Mouse (Mus musculus): ENCODE data around the gene Dhx9. TPM values are rescaled to one million over a fixed set of nuclear protein-coding genes. Genes with fewer than 3 reads are reported as not detected.
A peak's percentile ranks its signal among the peaks of the same experiment; 100 is the strongest.
"Not testable (repeated sequence)": the region's sequence is repeated elsewhere in the genome, so short reads cannot be mapped to it uniquely, and the experiment has no call there.

Dhx9 gene
- polyA plus RNA-seq, 1 experiment from 2014 or later = 18.1 TPM

DNA sequence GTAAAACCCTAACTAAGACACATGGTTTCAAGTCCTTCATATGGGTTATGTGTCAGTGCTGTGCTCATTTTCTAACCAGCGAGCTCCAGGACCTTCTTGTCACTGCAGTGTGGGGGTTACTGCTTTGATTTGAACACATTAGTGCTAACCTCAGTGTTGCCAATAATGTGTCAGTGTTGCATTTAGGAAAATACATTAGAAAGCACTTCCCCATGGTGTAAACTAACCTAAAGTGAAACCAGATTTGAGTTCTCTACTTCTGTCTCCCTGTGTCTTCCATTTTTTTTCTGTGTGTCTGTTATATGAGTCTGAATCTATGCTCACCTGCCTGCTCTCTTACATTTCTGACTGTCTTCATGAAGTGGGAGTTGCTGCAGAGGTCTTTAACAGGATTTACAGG lies 44.4 kb downstream of the Dhx9 start:
- H3K4me1 ChIP-seq (replicated peaks) = no peaks in the 10 kb centered on the region
- no peak overlapping the region for H3K4me3 ChIP-seq
- no peaks in the 10 kb centered on the region for H3K9me3 ChIP-seq (replicated peaks)
- H3K27me3 ChIP-seq = no peaks in the 10 kb centered on the region
- no peak overlapping the region for H3K9ac ChIP-seq
- H3K4me2 ChIP-seq = no peak overlapping the region
- peaks cover 4% of the 10 kb centered on the region; the same call in 1 of the 2 replicates for H3K36me3 ChIP-seq
- 72% methylated on average over 1 of the region's 1 CpGs for WGBS
- no peak overlapping the region for H3K27ac ChIP-seq
- no peak for ATAC-seq (replicated peaks; ENCODE audit: insufficient number of reproducible peaks, insufficient read depth, low FRiP score, low read depth)

DNA sequence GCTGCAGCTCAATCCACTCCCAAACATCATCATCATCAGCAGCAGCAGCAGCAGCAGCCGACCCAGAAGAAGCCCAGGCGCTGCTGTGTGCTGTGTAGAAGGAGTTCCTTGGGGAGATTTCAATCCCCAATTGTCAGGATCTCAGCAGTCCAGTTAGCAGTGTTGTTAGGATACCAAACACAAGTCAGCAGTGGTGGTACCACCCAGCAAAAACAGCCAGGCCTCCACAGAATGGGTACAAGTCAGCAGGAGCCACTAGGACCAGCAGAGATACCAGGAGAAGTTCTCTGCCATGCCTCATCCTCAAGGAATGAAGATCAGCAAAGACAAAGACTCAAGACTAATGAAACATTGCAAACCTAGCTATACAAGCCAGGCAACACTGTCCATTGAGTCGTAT lies 45.8 kb downstream of the Dhx9 start:
- Histone ChIP-seq H3K4me3 (no peak overlapping the region), H3K9ac (no peak overlapping the region), H3K36me3 (peaks cover 3% of the 10 kb centered on the region; the same call in 1 of the 2 replicates), H3K9me3 (replicated peaks) (no peaks in the 10 kb centered on the region), H3K27me3 (no peaks in the 10 kb centered on the region), H3K4me2 (no peak overlapping the region), H3K4me1 (replicated peaks) (no peaks in the 10 kb centered on the region), H3K27ac (no peak overlapping the region)
- ATAC-seq (replicated peaks; ENCODE audit: insufficient number of reproducible peaks, insufficient read depth, low FRiP score, low read depth) = no peak
- 81% methylated on average over 3 of the region's 3 CpGs for WGBS

DNA sequence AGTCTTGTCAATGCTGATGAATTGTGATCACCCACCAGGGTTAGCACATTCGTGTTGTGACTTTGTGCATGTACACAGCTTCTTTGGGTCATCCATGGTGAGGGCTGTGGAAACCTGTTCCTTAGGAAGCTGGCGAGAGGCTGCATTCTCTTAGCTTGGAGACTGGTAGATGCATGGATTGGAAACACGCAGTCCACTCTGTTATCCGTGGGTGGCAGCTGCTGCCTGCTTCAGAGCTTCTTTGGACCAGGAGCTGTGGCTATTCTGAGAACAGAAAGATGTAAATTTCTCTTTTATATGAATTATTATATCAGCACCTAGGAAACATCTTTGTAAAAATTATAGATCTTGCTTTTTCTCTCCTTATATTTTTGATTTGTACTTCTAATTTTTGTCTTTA lies 46.7 kb downstream of the Dhx9 start:
- Histone ChIP-seq H3K4me1 (replicated peaks) (no peaks in the 10 kb centered on the region), H3K27ac (no peak overlapping the region), H3K9me3 (replicated peaks) (no peaks in the 10 kb centered on the region), H3K4me2 (no peak overlapping the region), H3K4me3 (no peak overlapping the region), H3K9ac (no peak overlapping the region), H3K36me3 (no peaks in the 10 kb centered on the region), H3K27me3 (no peaks in the 10 kb centered on the region)
- ATAC-seq (replicated peaks; ENCODE audit: insufficient number of reproducible peaks, insufficient read depth, low FRiP score, low read depth) = no peak
- 84% methylated on average over 4 of the region's 4 CpGs for WGBS

DNA sequence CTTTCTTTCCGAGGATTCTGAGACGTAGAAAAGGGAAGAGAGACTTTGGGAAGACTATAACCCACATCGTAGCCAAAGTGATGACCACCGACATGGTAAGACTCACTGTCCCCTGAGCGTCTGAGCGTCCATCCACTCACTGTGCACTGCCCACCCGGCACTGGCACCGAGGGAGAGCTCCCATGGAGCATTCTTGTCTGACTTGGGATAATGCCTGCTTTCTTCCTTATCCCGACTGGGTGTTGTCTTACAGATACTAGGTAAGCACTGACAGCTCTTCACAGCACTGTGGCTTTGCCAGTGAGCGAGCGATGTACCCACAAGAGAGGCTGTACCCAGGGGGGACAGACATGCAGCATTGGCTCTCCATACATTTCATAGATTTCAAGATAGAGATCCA lies 49.9 kb downstream of the Dhx9 start:
- no peak overlapping the region for H3K4me2 ChIP-seq
- H3K9me3 ChIP-seq (replicated peaks) = no peaks in the 10 kb centered on the region
- no peak overlapping the region for H3K9ac ChIP-seq
- no peak for ATAC-seq (replicated peaks; ENCODE audit: insufficient number of reproducible peaks, insufficient read depth, low FRiP score, low read depth)
- H3K36me3 ChIP-seq = no peaks in the 10 kb centered on the region
- H3K27ac ChIP-seq = no peak overlapping the region
- H3K4me3 ChIP-seq = no peak overlapping the region
- no peaks in the 10 kb centered on the region for H3K4me1 ChIP-seq (replicated peaks)
- WGBS = 81% methylated on average over 11 of the region's 11 CpGs
- no peaks in the 10 kb centered on the region for H3K27me3 ChIP-seq

DNA sequence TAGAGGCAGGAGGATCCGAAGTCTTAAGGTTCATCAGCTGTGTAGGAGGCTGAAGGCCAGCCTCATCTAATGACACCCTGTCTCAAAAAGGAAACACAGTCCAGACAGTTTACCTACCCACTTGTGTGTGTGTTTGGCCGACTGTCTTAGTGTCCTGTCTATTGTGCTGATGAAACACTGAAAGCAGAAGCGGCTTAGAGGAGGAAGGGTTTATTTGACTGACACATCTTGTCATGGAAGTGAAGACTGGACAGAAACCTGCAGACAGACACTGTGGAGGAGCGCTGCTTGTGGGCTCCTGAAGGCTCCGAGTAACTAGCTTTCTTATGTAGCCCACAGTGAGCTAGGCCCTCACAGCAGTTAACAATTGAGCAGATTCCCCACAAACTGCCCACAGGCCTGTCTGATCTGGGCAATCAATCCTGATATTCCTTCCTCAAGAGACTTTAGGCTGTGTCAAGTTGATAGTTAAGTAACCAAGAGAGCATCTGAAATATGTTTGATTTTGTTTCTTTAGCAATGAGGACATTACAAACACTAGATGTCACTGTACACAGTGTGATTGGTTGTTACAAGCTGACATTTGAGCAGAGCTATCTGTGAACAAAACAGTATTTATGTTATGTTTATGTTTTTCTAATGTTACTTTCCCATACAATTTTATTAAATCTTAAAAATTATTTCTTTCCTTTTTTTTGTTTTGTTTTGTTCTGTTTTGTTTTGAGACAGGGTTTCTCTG lies 53.4 kb downstream of the Dhx9 start:
- no peak overlapping the region for H3K27ac ChIP-seq
- ATAC-seq (replicated peaks; ENCODE audit: insufficient number of reproducible peaks, insufficient read depth, low FRiP score, low read depth) = no peak
- no peaks in the 10 kb centered on the region for H3K9me3 ChIP-seq (replicated peaks)
- H3K4me1 ChIP-seq (replicated peaks) = no peaks in the 10 kb centered on the region
- H3K36me3 ChIP-seq = no peaks in the 10 kb centered on the region
- H3K4me3 ChIP-seq = no peak overlapping the region
- no peaks in the 10 kb centered on the region for H3K27me3 ChIP-seq
- 74% methylated on average over 5 of the region's 5 CpGs for WGBS
- H3K4me2 ChIP-seq = no peak overlapping the region
- H3K9ac ChIP-seq = no peak overlapping the region

DNA sequence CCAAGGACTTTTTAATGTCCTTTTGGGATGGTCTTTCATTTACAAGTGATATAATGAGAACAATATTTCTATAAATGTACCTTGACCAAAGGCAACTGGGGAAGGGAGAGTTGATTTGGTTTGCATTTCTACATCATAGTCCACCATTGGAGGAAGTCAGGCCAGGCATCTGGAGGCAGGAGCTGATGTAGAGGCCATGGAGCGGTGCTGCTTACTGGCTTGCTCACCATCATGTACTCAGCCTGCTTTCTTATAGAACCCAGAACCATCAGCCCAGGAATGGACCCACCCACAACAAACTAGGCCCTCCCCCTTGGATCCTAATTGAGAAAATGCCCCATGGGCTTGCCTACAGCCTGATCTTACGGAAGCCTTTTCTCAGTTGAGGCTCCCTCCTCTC lies 55.1 kb downstream of the Dhx9 start:
- ATAC-seq (replicated peaks; ENCODE audit: insufficient number of reproducible peaks, insufficient read depth, low FRiP score, low read depth) = no peak
- Histone ChIP-seq H3K9ac (no peak overlapping the region), H3K27me3 (no peaks in the 10 kb centered on the region), H3K4me1 (replicated peaks) (no peaks in the 10 kb centered on the region), H3K9me3 (replicated peaks) (no peaks in the 10 kb centered on the region), H3K27ac (no peak overlapping the region), H3K4me2 (no peak overlapping the region), H3K36me3 (no peaks in the 10 kb centered on the region), H3K4me3 (no peak overlapping the region)
- WGBS = 93% methylated on average over 2 of the region's 2 CpGs

DNA sequence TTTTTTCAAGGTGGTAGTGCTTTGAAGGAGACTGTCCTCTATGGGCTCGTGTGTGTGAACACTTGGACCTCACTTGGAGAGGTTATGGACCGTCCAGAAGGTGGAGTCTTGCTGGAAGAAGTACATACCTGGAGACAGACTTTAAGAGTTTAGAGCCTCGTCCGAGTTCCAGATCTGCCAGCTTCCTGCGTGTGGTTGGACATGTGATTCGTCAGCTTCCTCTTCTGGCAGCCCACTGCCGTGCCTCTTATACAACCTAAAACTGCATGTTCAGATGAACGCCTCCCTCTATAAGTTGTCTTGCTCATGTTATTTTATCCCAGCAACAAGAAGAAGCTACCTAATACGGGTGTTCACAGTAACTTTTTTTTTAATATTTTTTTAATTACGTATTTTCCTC lies 55.8 kb downstream of the Dhx9 start:
- no peak overlapping the region for H3K4me2 ChIP-seq
- ATAC-seq (replicated peaks; ENCODE audit: insufficient number of reproducible peaks, insufficient read depth, low FRiP score, low read depth) = no peak
- no peaks in the 10 kb centered on the region for H3K36me3 ChIP-seq
- H3K4me3 ChIP-seq = no peak overlapping the region
- H3K27me3 ChIP-seq = no peaks in the 10 kb centered on the region
- H3K4me1 ChIP-seq (replicated peaks) = no peaks in the 10 kb centered on the region
- no peaks in the 10 kb centered on the region for H3K9me3 ChIP-seq (replicated peaks)
- WGBS = 77% methylated on average over 10 of the region's 10 CpGs
- H3K9ac ChIP-seq = no peak overlapping the region
- no peak overlapping the region for H3K27ac ChIP-seq

DNA sequence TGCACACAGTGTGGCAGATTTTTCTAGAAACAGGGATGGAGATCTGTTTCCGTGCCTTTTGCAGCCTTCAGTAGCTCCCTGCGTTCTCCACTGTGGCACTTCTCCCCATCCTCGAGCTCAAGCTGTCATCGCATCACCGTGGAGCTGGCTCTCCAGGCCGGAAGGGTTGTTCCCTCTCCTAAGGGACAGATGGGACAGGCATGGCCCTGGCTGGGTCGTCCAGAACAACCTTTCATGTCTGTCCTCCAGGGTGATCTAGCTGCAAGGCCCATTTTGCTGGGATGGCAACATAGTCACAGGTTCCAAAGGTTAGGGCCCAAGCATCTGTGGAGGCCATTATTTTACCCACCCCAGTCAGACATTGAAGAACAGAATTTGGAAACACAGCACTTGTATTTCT lies 56.3 kb downstream of the Dhx9 start:
- H3K9me3 ChIP-seq (replicated peaks) = no peaks in the 10 kb centered on the region
- H3K27ac ChIP-seq = no peak overlapping the region
- H3K4me3 ChIP-seq = no peak overlapping the region
- ATAC-seq (replicated peaks; ENCODE audit: insufficient number of reproducible peaks, insufficient read depth, low FRiP score, low read depth) = no peak
- no peaks in the 10 kb centered on the region for H3K27me3 ChIP-seq
- H3K36me3 ChIP-seq = no peaks in the 10 kb centered on the region
- no peak overlapping the region for H3K4me2 ChIP-seq
- H3K9ac ChIP-seq = no peak overlapping the region
- WGBS = 35% methylated on average over 7 of the region's 7 CpGs
- no peaks in the 10 kb centered on the region for H3K4me1 ChIP-seq (replicated peaks)

DNA sequence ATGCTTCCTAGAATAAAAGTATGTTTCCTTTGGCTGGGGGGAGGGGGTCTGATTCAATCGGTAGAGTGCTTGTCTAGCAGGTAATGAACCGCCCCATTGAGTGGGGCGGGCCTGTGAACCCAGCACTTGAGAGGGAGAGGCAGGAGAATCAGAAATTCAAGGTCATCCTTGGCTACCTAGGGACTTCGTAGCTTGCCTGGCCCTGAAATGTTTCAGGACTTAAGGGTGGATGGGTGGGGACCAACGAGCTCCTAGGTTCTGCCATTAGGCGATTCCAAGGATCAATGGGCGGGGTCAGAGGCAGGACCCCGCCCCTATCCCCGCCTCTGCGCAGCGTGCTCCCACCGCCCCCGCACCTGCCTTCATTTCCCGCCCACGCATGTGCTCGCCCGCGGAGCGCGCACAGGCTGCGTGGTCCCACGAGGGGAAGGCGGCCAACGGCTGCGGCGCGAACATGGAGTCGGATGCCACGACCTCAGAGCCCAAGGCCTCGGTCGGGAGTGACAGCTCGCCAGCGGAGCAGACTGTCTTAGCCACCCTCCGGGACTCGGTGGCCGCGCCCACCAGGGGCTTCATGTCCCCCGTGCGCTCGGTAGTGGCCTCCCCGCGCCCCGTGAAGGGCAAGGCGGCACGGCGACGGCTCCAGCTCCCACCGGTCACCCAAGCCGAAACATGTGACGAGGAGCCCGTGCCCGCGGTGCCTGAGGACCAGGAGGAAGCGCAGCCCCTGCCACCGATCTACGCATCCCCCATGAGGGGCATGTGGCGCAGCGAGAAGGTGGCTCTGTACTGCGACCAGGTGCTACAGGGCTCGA lies 62.5 kb downstream of the Dhx9 start, which contains the start of gene Shcbp1l:
Gene Shcbp1l, plus strand, starts transcription at position 393 of the 815 bp plus-strand sequence.
- no peaks in the 10 kb centered on the region for H3K36me3 ChIP-seq
- WGBS = 4% methylated on average over 60 of the region's 60 CpGs
- peaks cover 14% of the 10 kb centered on the region for H3K4me1 ChIP-seq (replicated peaks)
- peak within 1 kb of the TSS; percentile 64 for H3K4me3 ChIP-seq
- peaks cover 13% of the 10 kb centered on the region for H3K27me3 ChIP-seq
- ATAC-seq (replicated peaks; ENCODE audit: insufficient number of reproducible peaks, insufficient read depth, low FRiP score, low read depth) = peak; percentile 74
- H3K27ac ChIP-seq = no peak within 1 kb of the TSS
- peak within 1 kb of the TSS; percentile 59 for H3K9ac ChIP-seq
- no peaks in the 10 kb centered on the region for H3K9me3 ChIP-seq (replicated peaks)
- peak within 1 kb of the TSS; percentile 99 for H3K4me2 ChIP-seq

DNA sequence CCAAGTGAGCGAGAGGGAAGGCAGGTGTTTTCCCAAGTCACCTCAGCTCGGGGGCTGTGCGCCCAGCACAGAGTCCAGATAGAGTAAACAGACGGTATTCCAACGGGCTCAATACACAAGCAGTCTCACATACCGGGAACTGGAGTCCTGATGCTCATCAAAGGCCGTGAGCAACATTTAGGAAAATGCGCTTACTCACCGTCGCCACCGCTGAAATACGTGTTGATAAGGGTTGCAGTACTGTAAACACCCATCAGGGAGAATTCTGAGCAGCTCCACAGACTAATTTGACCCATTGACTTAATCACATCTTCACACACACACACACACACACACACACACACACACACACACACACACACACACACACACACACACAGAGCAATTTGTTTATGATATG lies 63.2 kb downstream of the Dhx9 start:
- ATAC-seq (replicated peaks; ENCODE audit: insufficient number of reproducible peaks, insufficient read depth, low FRiP score, low read depth) = no peak
- WGBS = 23% methylated on average over 12 of the region's 12 CpGs
- Histone ChIP-seq H3K27ac (no peak overlapping the region), H3K9me3 (replicated peaks) (no peaks in the 10 kb centered on the region), H3K36me3 (no peaks in the 10 kb centered on the region), H3K4me3 (peak overlapping the region; percentile 64), H3K4me2 (peak overlapping the region; percentile 99), H3K27me3 (peaks cover 13% of the 10 kb centered on the region), H3K9ac (no peak overlapping the region), H3K4me1 (replicated peaks) (peaks cover 14% of the 10 kb centered on the region)

DNA sequence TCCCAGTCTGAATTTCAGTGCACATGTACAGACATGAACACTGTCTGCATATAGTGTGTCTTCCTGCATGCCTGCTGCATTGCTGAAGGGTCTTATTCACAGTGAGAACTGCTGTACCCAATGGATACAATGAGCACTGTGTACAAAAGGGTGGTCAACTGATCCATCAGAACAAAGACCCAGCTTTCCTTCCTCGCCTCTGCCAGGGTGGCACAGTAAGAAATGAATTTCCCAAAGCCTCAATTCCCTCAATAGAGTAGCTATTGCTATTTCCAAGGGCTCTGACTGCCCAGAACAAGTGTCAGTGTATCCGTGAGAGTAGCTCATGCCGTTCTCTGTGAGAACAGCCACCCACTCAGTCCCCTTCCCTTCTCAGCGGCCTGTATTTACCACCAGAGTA lies 69.7 kb downstream of the Dhx9 start:
- ATAC-seq (replicated peaks; ENCODE audit: insufficient number of reproducible peaks, insufficient read depth, low FRiP score, low read depth); H3K4me2 ChIP-seq; H3K4me1 ChIP-seq (replicated peaks); H3K9ac ChIP-seq; H3K27ac ChIP-seq; H3K27me3 ChIP-seq; H3K36me3 ChIP-seq; H3K9me3 ChIP-seq (replicated peaks); H3K4me3 ChIP-seq: not testable (repeated sequence)
- WGBS = 73% methylated on average over 4 of the region's 4 CpGs
